Mouse (Mus musculus) ovary, adult 18-20 months (tissue): ENCODE data around the gene Nbea.

ENCODE experiments used
- DNase-seq: peaks from one replicate; pipeline ENCODE4 v3.0.0; 2022; ENCODE audit warnings: low spot score, mixed read lengths

Nbea gene

DNA sequence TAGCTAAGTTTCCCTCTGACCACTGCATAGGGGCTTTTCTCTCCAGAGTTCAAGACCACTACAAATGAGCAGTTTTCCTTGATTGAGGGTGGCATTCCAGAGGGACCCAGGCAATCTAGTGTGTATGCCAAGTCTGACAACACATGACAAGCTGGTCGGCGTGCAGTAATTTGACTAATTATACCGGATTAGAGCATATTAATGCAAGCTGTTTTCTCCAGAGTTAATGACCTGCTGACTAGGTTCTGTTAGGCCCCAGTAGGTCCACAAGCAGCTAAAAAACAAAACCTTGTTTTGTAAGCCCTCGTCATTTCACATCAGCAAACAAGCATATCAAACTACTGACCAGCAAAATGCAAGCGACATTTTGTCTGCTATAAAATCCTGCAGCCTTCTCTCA is 432.1 kb downstream of the Nbea start:
- DNase-seq, result no peak

DNA sequence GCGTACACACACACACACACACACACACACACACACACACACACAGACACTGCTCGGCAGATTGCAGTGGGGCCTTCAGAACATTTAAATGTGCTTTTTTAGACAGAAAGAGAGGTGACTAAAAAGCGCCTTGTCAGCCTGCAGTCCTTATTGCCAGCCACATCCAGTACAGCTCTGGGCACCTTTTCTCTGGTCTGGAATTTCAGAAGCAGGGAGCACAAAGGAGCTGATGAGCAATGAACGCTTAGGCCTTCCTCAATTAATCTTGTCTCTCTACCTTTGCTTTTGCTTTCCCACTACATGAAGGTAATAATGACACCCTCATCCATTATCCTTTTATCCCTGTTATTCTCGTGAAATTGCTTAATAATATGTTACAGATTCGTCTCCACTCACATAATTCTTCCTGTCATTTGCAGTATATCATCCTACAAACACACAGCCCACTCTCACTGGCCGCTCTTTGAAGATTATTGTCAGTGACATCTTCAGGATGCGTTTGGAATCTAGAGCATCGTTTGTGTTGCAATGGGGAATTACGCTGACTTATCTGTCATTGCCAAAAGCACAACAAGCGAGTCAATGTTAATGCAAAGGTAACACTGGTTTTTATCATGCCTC is 432.9 kb downstream of the Nbea start:
- no peak for DNase-seq

DNA sequence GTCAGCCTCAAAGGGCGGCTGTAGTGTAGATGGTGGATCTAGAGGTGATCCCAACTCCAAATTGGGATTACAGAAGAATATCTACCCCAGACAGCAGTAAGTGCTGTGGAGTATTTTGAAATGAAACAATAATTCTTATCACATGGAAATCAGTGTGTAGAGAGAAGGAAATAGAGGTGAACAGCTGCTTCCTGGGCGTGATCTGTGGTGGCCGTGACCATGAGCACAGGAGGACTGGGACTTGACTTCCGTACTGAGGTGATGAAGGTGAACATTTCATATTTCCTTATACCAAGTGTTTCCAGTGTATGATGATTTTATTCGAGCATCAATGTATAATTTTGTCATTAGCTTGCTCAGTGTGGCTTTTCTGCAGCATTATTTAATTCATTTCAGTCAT is 439.6 kb downstream of the Nbea start:
- DNase-seq, result no peak

DNA sequence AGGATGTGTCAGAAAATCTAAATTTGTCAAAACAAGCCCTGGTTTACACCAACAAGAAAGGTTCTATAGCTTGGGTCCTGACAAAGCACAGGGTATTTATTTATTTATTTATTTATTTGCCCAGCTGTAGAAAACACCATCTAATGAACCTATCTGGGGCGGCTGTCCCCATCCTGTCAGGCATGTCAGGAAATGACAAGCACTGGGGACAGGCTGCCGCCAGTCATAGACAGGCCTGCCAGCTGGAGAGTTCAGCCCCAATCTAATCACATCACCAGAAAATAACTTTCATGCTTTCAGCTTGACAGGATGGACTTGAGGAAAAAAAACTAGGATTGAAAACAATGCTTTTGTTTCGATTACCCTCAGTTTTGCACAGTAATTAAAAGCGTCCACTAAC is 440.8 kb downstream of the Nbea start:
- DNase-seq, result no peak

- DNase-seq, result no peak
Observed at GRCm38 (mm10) chr3:55742218-55742617, 441.3 kb downstream of the Nbea start.

GRCm38 (mm10) chr3:55741428-55741827 is 442.1 kb downstream of the Nbea start:
- no peak for DNase-seq

DNA sequence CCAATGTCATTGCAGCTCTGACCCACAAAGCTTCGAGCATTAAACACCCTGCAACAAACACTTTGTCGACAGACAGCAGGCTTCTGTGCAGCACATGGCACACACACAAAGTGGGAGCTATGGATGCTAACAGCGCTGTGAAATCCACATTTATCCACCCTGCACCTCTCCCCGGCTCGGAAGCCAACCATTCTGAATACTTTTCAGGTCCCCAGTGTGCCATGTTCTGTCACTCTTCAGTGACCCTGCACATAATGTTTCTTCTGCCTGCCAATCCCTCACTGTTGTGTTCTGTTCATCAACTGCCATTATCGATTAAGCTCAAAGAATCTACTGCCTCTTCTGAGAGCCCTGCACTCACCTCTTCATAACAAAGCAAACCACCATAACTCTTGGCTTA is 449.8 kb downstream of the Nbea start:
- DNase-seq, result no peak

GRCm38 (mm10) chr3:55730549-55730948 is 453.0 kb downstream of the Nbea start:
- no peak for DNase-seq

- no peak for DNase-seq
Observed at GRCm38 (mm10) chr3:55730142-55730541, 453.4 kb downstream of the Nbea start.

GRCm38 (mm10) chr3:55714260-55714659 is 469.2 kb downstream of the Nbea start:
- no peak for DNase-seq

DNA sequence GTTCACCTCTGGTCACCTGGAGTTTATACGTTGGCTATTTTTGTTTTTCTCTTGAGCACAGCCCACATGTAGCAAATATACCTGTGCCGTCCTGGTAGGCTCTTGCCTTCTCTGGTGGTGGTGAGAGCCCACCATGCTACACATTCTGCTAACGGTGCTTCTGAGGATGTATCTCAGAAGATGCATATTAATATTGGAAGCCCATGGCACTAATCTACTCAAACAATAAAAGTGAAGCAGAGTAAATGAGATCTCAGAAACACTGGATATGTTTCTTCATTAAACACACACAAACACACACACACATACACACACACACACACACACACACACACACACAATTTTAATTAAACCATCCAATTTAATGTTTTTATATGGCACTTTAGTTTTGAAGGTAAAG is 469.6 kb downstream of the Nbea start:
- DNase-seq, result no peak

- DNase-seq, result no peak
Observed at GRCm38 (mm10) chr3:55710300-55710699, 473.2 kb downstream of the Nbea start.

GRCm38 (mm10) chr3:55701632-55702031 is 481.9 kb downstream of the Nbea start:
- no peak for DNase-seq

DNA sequence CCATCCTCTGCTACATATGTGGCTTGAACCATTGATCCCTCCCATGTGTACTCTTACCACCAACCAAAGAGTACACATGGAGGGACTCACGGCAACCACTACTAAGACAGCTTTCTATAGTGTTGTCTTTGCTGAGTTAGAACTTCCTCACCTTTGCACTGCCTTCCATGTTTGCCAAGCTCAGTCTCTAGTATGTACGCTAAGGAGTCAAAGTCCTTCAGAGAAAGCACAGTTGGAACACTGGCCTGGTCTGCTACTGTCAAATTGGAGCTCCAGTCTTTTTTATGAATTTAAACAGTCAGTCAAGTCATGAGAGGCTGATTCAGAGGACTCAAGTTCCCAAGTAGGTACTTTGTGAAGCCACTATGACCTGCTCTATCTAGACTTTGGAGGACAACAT is 486.3 kb downstream of the Nbea start:
- DNase-seq, result no peak

- DNase-seq, result no peak
Observed at GRCm38 (mm10) chr3:55693073-55693472, 490.4 kb downstream of the Nbea start.

- no peak for DNase-seq
Observed at GRCm38 (mm10) chr3:55688098-55688497, 495.4 kb downstream of the Nbea start.

- DNase-seq, result no peak
Observed at GRCm38 (mm10) chr3:55686993-55687392, 496.5 kb downstream of the Nbea start.

DNA sequence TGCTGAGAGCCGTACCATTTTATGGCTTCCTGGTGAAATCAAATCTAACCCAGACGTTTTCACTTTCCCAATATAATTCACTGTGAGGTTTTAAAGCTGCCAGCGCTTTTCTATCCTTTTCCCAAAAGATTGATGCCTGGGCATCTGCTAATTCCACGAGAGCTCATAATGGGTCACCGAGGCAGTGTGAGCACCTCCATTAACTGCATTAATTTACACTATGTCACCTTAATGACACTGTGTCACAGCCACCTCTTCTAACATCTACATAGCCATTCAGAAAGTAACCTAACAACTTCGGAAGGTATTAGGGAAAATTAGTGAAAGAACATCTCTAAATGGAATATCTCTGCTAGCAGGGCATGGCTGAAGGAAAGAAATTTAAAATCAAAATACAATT is 497.9 kb downstream of the Nbea start:
- no peak for DNase-seq

- no peak for DNase-seq
Observed at GRCm38 (mm10) chr3:55684892-55685291, 498.6 kb downstream of the Nbea start.

DNA sequence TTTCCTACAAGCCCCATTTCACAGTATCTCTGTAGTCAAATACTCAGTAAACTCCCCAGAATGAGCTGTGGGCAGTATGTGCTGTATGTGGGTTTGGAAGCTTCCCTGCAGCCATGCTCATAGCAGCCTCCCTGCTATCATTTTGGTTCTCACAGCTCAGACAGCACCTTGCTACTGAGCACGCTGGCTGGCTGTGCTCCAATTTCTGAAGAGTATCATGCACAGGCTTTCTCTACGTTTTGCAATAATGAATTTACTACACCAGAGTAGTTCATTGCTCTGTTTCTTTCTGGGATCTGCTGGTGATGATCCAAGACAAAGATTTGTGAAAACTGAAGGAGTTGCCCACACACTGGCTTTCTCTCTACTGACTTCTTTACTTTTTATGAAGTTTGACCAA is 505.8 kb downstream of the Nbea start:
- DNase-seq, result no peak

DNA sequence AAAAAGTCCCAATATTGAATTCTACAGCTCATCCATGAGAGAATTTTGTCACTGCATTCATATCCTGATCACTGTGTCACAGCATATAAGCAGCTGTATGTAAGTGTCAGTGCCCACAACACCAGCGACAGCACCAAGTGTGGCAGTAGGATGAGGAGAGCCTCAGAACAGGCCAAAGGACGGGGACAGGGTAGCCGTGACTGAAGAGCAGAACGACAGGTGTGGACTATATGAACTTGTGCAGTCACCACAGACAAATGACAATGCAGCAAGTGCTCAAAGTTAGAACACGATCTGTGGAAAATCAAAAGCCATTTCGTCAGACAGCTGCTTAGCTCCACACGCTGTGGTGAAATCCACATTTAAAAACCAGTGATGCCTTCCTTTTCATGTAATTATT is 509.3 kb downstream of the Nbea start:
- no peak for DNase-seq

GRCm38 (mm10) chr3:55667048-55667447 is 516.5 kb downstream of the Nbea start:
- DNase-seq, result no peak

DNA sequence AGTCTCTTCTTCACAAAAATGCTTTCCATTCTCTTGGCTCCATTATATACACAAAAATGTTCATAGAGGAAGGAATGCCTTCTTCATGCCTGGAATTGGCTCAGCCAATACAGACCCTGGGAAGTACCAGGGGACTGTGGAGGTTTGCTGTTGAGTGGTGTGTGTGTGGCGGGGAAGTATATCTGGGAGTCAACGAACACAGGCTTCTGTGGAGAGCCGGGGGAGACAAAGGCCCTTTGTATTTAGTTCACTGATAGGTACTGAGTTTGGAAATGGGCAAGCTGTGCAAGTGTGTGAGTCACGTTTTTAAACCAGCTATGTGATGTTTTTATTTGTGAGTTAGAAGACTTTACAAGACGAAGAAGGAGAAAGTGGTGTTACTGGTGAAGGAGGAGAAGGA is 517.6 kb downstream of the Nbea start:
- no peak for DNase-seq

GRCm38 (mm10) chr3:55664713-55665112 is 518.8 kb downstream of the Nbea start:
- no peak for DNase-seq
